Mouse (Mus musculus) embryonic facial prominence, embryonic 11.5 days (tissue): ENCODE data around the gene Hdac5. TPM values are rescaled to one million over a fixed set of nuclear protein-coding genes. Genes with fewer than 3 reads are reported as not detected.

Experiments
- ATAC-seq: fragments of 200-750 bp; cut with Nextera tagmentation; replicated peaks from 2 replicates; pipeline ENCODE4 v1.8.0; 2017; ENCODE audit warnings: low read depth; ENCODE audit not compliant: insufficient number of reproducible peaks, low FRiP score, low TSS enrichment
- DNase-seq: peaks from one replicate; pipeline ENCODE4 v3.0.0-alpha.2; 2015; ENCODE audit warnings: low spot score
- H3K27ac ChIP-seq: fragments of 300-500 bp; sonication (generic); replicated peaks from 2 replicates; pipeline ENCODE4 v1.5.1; 2014; ENCODE audit warnings: mild to moderate bottlenecking, low read depth, low read length, control low read depth
- H3K27me3 ChIP-seq: fragments of 300-500 bp; sonication (generic); 2 replicates; pipeline ENCODE4 v1.6.1; 2014; ENCODE audit warnings: mild to moderate bottlenecking, low read length, moderate library complexity, mixed read lengths; ENCODE audit not compliant: control insufficient read depth, insufficient read depth
- H3K36me3 ChIP-seq: fragments of 300-500 bp; sonication (generic); replicated peaks from 2 replicates; pipeline ENCODE4 v1.6.1; 2014; ENCODE audit warnings: low read depth, mild to moderate bottlenecking, low read length, moderate library complexity, mixed read lengths; ENCODE audit not compliant: control insufficient read depth, insufficient read depth
- H3K4me1 ChIP-seq: fragments of 300-500 bp; sonication (generic); 2 replicates; pipeline ENCODE4 v1.6.1; 2014; ENCODE audit warnings: low read length, mixed read lengths; ENCODE audit not compliant: control insufficient read depth, insufficient read depth
- H3K4me2 ChIP-seq: fragments of 300-500 bp; sonication (generic); 2 replicates; pipeline ENCODE4 v1.6.1; 2014; ENCODE audit warnings: low read depth, mild to moderate bottlenecking, control low read depth, low read length, moderate library complexity
- H3K4me3 ChIP-seq: fragments of 300-500 bp; sonication (generic); 2 replicates; pipeline ENCODE4 v1.5.1; 2014; ENCODE audit warnings: low read depth, low read length, control low read depth
- H3K9ac ChIP-seq: fragments of 300-500 bp; sonication (generic); replicated peaks from 2 replicates; pipeline ENCODE4 v1.6.1; 2014; ENCODE audit warnings: mild to moderate bottlenecking, control low read depth, low read length
- H3K9me3 ChIP-seq: fragments of 300-500 bp; sonication (generic); replicated peaks from 2 replicates; pipeline ENCODE4 v1.6.1; 2016; ENCODE audit warnings: mild to moderate bottlenecking, low read length, inconsistent platforms, mixed read lengths; ENCODE audit not compliant: control insufficient read depth
- WGBS: fragments of 180-500 bp; shearing (Covaris S2); extraction: QIAGEN DNeasy Blood & Tissue Kit; methylation state at CpG from one replicate; pipeline ENCODE4 v1.1.7; 2014; 5-methylcytosine and 5-hydroxymethylcytosine counted together
- polyA plus RNA-seq: library from polyadenylated mRNA; unstranded; fragments of >200 nt; fragmentation: Nextera tagmentation; extraction: Ambion mirVana; gene quantifications from 2 replicates; pipeline ENCODE4 v1.2.1, GENCODE M21; 2014

Gene Hdac5
- polyA plus RNA-seq, 1 experiment from 2014 or later: 21.9 TPM

GRCm38 (mm10) chr11:102221954-102222351, 8.0 kb downstream of the Hdac5 start:
- ATAC-seq (no peak), DNase-seq (no peak)
- Histone ChIP-seq H3K9me3 (no peaks in the 10 kb centered on the region), H3K4me1 (peaks cover 19% of the 10 kb centered on the region), H3K4me3 (no peak overlapping the region), H3K27me3 (no peaks in the 10 kb centered on the region), H3K27ac (no peak overlapping the region), H3K9ac (no peak overlapping the region), H3K4me2 (no peak overlapping the region), H3K36me3 (no peaks in the 10 kb centered on the region)
- 78% methylated on average over 8 of the region's 8 CpGs for WGBS

GRCm38 (mm10) chr11:102221243-102221953, 8.6 kb downstream of the Hdac5 start:
- Histone ChIP-seq H3K9ac (no peak overlapping the region), H3K4me3 (no peak overlapping the region), H3K27ac (0 out of 2 replicates have a peak overlapping the region, but pooled peaks have one; percentile 4), H3K4me2 (no peak overlapping the region), H3K9me3 (no peaks in the 10 kb centered on the region), H3K36me3 (no peaks in the 10 kb centered on the region), H3K27me3 (no peaks in the 10 kb centered on the region), H3K4me1 (peaks cover 19% of the 10 kb centered on the region)
- no peak for ATAC-seq
- 82% methylated on average over 8 of the region's 8 CpGs for WGBS
- no peak for DNase-seq

- ATAC-seq (no peak), DNase-seq (no peak)
- peaks cover 23% of the 10 kb centered on the region for H3K4me1 ChIP-seq
- no peaks in the 10 kb centered on the region for H3K36me3 ChIP-seq
- 76% methylated on average over 6 of the region's 6 CpGs for WGBS
- H3K4me3 ChIP-seq: no peak overlapping the region
- H3K9me3 ChIP-seq: no peaks in the 10 kb centered on the region
- no peak overlapping the region for H3K9ac ChIP-seq
- H3K4me2 ChIP-seq: no peak overlapping the region
- no peak overlapping the region for H3K27ac ChIP-seq
- no peaks in the 10 kb centered on the region for H3K27me3 ChIP-seq
These were observed 9.5 kb downstream of the Hdac5 start for GRCm38 (mm10) chr11:102220451-102220850.

GRCm38 (mm10) chr11:102219994-102220346, 10.0 kb downstream of the Hdac5 start:
- no peak overlapping the region for H3K4me3 ChIP-seq
- ATAC-seq (no peak), DNase-seq (no peak)
- 80% methylated on average over 4 of the region's 4 CpGs for WGBS
- no peaks in the 10 kb centered on the region for H3K9me3 ChIP-seq
- no peaks in the 10 kb centered on the region for H3K36me3 ChIP-seq
- H3K27ac ChIP-seq: no peak overlapping the region
- no peak overlapping the region for H3K9ac ChIP-seq
- H3K27me3 ChIP-seq: no peaks in the 10 kb centered on the region
- peaks cover 21% of the 10 kb centered on the region for H3K4me1 ChIP-seq
- H3K4me2 ChIP-seq: no peak overlapping the region

DNA sequence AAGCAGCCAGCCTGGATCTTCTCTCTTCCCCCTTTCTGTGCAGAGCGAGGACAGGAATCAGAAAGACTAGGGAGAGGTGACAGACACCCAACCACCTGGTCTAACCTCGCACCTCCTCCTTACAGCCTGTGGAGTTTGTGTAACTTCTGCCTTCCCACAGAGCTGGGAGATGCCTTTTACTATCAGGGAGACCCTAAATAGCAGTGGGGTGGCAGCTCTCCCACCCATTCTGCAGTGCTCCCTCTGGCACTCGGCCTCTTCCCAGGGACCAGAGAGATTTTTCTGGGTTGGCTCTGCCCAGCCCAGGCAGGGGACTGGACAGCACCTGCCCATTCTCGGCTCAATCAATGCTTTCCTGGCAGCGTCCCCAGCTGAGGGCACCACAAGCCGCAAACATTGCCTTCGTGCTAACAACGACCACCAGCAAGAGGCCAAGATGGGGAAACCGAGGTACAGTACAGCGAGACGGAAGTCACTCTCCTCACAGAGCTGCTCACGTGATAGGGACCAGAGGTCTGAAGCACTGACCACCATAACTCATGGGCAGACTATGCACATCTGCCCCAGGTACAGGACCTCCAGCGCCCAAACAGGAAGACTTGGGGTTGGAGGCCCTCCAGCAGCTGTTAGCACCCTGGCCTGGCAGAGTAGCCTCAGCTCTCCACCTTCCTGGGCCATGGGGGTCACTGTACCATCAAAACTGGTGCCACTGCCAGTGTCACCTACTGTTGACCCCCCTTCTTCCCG, 10.5 kb downstream of the Hdac5 start:
- no peak for ATAC-seq
- H3K9me3 ChIP-seq: no peaks in the 10 kb centered on the region
- 70% methylated on average over 14 of the region's 14 CpGs for WGBS
- no peak overlapping the region for H3K4me3 ChIP-seq
- H3K27me3 ChIP-seq: no peaks in the 10 kb centered on the region
- H3K4me1 ChIP-seq: peaks cover 16% of the 10 kb centered on the region
- peak overlapping the region; percentile 41 for H3K9ac ChIP-seq
- H3K27ac ChIP-seq: peak overlapping the region; percentile 66
- H3K36me3 ChIP-seq: no peaks in the 10 kb centered on the region
- H3K4me2 ChIP-seq: peak overlapping the region; percentile 60
- no peak for DNase-seq

- peak overlapping the region; percentile 41 for H3K9ac ChIP-seq
- peak overlapping the region; percentile 60 for H3K4me2 ChIP-seq
- H3K9me3 ChIP-seq: no peaks in the 10 kb centered on the region
- no peaks in the 10 kb centered on the region for H3K36me3 ChIP-seq
- H3K27me3 ChIP-seq: no peaks in the 10 kb centered on the region
- peak; percentile 83 for DNase-seq
- H3K4me3 ChIP-seq: peak overlapping the region; percentile 20; the same call in 1 of the 2 replicates
- peak overlapping the region; percentile 66 for H3K27ac ChIP-seq
- 0% methylated on average over 10 of the region's 10 CpGs for WGBS
- H3K4me1 ChIP-seq: peaks cover 17% of the 10 kb centered on the region; the same call in 1 of the 2 replicates
- peak; percentile 63 for ATAC-seq
These were observed 11.2 kb downstream of the Hdac5 start for GRCm38 (mm10) chr11:102218783-102219182.

DNA sequence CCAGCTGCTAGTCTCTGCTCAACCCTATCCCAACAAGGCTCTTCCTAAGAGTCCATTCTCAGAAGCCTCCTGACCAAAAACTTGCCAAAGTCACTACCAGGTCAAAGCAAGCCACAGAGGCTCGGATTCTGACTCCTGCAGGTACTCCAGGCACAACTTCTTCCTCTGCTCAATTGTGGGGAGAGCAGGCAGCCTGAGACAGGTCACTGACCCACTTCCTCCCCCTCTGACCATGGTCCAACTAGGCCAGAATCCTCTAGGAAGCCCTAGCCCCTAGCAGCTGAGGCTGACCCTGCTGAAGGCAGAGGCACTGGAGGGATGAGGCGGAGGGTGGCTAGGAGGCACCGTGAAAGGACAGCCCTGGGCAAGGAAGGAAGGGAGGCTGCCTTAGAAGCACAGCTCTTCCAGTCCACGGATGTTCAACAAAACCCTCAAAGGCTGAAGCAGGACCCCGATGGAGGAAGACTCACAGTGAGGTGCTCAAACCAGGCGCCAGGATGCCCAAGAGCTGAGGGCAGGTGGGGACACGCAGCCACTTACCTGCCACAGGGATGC, 12.0 kb downstream of the Hdac5 start:
- Histone ChIP-seq H3K4me3 (0 out of 2 replicates have a peak overlapping the region, but pooled peaks have one; percentile 0), H3K27ac (no peak overlapping the region), H3K9ac (peak overlapping the region; percentile 23), H3K9me3 (no peaks in the 10 kb centered on the region), H3K4me1 (peaks cover 18% of the 10 kb centered on the region; the same call in 1 of the 2 replicates), H3K36me3 (no peaks in the 10 kb centered on the region), H3K4me2 (peak overlapping the region; percentile 60), H3K27me3 (no peaks in the 10 kb centered on the region)
- 67% methylated on average over 7 of the region's 7 CpGs for WGBS
- ATAC-seq (no peak), DNase-seq (no peak)

DNA sequence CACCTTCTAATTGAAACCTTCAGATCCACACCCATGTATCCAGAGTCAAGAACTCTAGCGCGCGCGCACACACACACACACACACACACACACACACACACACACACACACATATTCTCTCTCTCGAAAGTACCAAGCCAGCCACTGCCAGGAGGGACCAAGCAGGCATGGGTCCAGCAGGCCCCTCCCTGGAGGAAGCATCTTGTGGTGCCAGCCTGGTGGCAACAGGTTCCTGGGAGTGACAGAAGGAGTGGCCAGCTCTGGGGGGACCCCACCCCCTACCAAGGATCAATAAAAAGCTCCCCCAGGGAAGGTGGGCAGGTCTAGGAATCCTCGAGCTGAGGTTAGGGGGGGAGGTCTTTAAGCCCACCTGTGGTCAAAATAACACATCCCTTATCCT, 12.6 kb downstream of the Hdac5 start:
- ATAC-seq: no peak
- DNase-seq: no peak
- Histone ChIP-seq H3K36me3 (no peaks in the 10 kb centered on the region), H3K4me1 (peaks cover 18% of the 10 kb centered on the region; the same call in 1 of the 2 replicates), H3K4me3 (no peak overlapping the region), H3K9ac (no peak overlapping the region), H3K27ac (no peak overlapping the region), H3K4me2 (no peak overlapping the region), H3K9me3 (no peaks in the 10 kb centered on the region), H3K27me3 (no peaks in the 10 kb centered on the region)
- WGBS: 73% methylated on average over 6 of the region's 6 CpGs
